Mouse (Mus musculus): ENCODE data around the gene Carm1. TPM values are rescaled to one million over a fixed set of nuclear protein-coding genes. Genes with fewer than 3 reads are reported as not detected.

Carm1 gene
- total RNA-seq, 2 experiments from 2014 or later = 35.7 to 51.5 TPM

GRCm38 (mm10) chr9:21601722-21602399, 55.2 kb downstream of the Carm1 start:
- ATAC-seq (replicated peaks; ENCODE audit: low FRiP score, poor library complexity, severe bottlenecking) = peak; percentile 89

DNA sequence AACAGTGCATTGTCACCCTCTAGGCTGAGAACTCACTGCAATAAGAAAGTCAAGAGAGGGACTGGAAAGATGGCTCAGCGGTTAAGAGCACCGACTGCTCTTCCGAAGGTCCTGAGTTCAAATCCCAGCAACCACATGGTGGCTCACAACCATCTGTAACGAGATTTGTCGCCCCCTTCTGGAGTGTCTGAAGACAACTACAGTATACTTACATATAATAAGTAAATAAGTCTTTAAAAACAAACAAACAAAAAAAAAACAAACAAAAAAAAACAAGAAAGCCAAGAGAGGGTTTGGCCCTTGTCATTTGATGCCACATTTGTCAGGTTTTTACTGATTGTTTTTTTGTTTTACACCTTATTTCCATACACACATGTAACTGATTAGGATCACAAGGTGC, 57.4 kb downstream of the Carm1 start:
- no peak for ATAC-seq (replicated peaks; ENCODE audit: low FRiP score, poor library complexity, severe bottlenecking)

GRCm38 (mm10) chr9:21605865-21606264, 59.2 kb downstream of the Carm1 start:
- ATAC-seq (replicated peaks; ENCODE audit: low FRiP score, poor library complexity, severe bottlenecking) = no peak

DNA sequence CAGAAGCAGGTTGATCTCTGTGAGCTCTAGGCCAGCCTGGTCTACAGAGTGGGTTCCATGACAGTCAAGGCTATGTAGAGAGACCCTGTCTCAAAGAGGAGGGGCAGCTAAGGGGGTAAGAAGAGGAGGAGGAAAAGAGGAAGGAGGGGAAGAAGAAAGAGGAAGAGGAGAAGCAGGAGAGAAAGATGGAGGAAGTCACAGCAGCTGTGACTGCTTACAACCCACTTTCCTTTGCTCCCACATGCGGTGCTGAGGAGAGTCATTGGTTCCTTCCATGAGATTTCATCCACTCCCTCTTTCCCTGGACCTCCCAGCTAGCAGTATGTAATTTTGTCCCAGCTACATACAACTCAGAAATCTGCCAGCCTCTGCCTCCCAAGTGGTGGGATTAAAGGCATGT, 60.0 kb downstream of the Carm1 start:
- no peak for ATAC-seq (replicated peaks; ENCODE audit: low FRiP score, poor library complexity, severe bottlenecking)

- no peak for ATAC-seq (replicated peaks; ENCODE audit: low FRiP score, poor library complexity, severe bottlenecking)
Measured at GRCm38 (mm10) chr9:21609861-21610260, 63.2 kb downstream of the Carm1 start.

- no peak; the same call in 1 of the 2 replicates for ATAC-seq (replicated peaks; ENCODE audit: low FRiP score, poor library complexity, severe bottlenecking)
Measured at GRCm38 (mm10) chr9:21614864-21615616, 68.3 kb downstream of the Carm1 start.

DNA sequence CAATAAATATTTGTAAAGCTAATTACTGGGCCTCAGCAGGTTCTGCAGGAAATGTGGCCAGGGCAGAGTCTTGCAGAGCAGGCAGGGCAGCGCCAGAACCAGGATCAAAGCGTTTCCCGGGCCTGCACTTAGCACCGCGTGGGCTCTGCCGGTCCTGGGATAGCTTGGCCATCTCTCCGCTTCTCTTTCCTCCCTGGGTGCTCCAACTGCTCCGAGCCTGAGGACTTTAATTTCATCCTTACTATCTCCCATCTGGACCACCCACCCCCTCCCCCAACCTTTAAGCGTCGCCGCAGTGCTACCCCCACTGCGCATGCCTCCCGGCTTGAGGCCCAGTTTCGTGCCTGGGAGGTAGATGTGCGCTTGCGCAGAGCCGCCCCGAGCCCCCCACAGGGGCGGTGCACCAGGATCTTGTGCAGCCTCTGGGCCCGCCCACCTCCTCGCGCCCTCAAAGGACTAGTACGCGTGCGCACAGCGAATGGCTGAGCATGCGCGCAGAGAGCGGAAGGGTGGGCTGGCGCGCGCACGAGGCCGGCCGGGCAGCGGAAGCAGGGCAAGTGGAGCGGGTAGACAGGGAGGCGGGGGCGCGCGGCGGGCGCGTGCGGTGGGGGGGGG, 69.0 kb downstream of the Carm1 start, which contains the start of gene Smarca4:
Gene Smarca4 (plus strand): TSS at position 553 of the 615 bp plus-strand sequence.
- ATAC-seq (replicated peaks; ENCODE audit: low FRiP score, poor library complexity, severe bottlenecking) = peak; percentile 96

DNA sequence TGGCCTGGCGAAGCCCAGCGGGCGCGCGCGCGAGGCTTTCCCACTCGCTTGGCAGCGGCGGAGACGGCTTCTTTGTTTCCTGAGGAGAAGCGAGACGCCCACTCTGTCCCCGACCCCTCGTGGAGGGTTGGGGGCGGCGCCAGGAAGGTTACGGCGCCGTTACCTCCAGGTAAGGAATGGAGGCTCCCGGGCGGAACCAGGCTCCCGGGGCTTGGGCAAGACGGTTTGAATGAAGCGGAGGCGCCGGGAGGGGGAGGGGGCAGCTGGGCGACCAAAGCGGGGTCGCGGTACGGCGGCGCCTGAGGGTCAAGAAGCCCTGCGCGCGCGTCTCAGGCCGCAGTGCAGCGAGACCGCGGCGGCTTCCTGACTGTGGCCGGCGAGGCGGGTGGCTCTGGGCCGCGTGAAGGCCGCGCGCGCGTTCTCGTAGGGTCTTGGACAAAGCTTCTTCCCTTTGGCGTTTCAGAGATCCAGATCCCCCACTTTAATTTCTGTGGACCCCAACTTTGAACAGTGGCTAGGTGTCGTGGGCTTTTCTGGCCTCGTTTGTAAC, 69.6 kb downstream of the Carm1 start:
- ATAC-seq (replicated peaks; ENCODE audit: low FRiP score, poor library complexity, severe bottlenecking) = 0 out of 2 replicates have a peak, but pooled peaks have one; percentile 35

DNA sequence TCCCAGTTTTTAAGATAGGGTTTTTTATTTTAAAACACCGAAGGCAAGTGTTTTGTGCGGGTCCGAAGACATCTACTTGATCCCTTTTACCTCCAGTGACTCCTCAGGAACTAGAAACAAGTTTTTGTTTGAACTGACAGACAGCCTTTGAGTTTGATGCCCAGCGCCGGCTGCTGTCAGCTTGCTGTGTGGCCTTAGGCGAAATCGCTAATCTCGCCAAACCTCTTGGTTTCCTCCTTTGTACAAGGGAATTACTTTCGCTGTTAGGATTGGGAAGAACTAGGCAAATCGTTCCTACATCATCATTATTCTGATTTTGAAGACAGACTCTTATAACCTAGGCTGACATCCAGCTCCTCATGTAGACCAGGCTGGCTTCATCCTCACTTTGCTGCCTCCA, 70.4 kb downstream of the Carm1 start:
- peak; percentile 56 for ATAC-seq (replicated peaks; ENCODE audit: low FRiP score, poor library complexity, severe bottlenecking)

DNA sequence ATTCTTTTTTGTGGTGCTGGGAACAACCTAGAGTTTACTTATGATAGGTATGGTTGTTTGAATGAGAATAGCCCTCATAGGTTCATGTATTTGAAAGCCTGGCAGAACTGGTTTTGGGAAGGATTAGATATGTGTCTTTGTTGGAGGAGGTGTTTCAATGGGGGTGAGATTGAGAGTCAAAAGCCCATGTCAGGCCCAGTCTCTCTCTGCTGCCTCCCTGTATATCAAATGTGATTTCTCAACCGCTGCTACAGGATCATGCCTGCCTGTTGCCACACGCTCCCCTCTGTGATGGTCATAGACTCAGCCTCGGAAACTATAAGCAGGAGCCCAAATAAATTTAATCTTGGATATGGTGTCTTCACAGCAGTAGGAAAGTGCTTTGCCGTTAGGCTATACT, 73.5 kb downstream of the Carm1 start:
- no peak for ATAC-seq (replicated peaks; ENCODE audit: low FRiP score, poor library complexity, severe bottlenecking)

GRCm38 (mm10) chr9:21622676-21623075, 76.0 kb downstream of the Carm1 start:
- ATAC-seq (replicated peaks; ENCODE audit: low FRiP score, poor library complexity, severe bottlenecking) = no peak

- ATAC-seq (replicated peaks; ENCODE audit: low FRiP score, poor library complexity, severe bottlenecking) = no peak
Measured at GRCm38 (mm10) chr9:21625342-21626339, 78.9 kb downstream of the Carm1 start.

DNA sequence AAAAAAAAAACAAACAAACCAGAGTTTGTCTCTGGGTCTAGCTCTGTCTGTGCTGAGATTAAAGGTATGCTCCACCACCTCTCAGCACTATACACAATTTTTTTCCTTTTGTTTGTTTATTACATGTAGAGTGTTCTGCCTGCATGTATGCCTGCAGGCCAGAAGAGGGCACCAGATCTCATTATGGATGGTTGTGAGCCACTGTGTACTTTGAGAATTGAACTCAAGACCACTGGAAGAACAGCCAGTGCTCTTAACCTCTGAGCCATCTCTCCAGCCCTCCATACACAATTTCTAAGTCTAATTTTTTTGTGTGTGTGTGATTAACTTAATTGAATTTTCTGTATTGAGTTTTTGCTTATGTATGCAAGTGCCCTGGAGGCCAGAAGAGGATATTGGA, 79.9 kb downstream of the Carm1 start:
- ATAC-seq (replicated peaks; ENCODE audit: low FRiP score, poor library complexity, severe bottlenecking) = peak; percentile 39; the same call in 1 of the 2 replicates

DNA sequence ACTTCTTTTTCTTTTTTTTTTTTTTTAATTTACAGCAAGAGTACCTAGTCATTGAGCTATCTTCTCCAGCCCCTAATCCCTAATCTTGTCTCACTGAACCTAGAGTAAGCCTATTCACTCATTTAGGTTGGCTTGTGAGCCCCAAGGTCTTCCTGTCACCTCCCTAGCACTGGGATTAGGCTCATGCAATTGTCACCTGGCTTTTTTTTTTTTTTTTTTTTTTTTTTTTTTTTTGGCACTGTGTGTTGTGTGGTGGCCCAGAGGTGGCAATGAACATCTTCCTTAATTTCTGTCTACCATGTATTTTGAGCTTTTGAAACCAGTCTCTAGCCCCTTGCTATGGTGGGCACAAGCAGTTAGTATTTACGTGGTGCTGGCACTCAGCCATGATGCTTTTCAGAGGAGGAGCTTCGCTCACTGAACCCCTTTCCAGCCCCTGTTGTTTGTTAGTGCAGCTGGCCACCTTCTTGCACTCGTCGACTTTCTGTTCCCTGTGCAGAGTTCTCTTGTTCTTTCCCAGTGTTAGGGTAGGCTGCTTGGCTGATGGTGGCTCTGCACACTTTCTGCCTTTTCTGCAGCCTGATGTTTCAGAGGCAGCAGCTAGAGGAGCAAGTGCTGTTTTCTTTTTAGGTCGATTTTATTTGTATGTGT, 80.6 kb downstream of the Carm1 start:
- no peak for ATAC-seq (replicated peaks; ENCODE audit: low FRiP score, poor library complexity, severe bottlenecking)

DNA sequence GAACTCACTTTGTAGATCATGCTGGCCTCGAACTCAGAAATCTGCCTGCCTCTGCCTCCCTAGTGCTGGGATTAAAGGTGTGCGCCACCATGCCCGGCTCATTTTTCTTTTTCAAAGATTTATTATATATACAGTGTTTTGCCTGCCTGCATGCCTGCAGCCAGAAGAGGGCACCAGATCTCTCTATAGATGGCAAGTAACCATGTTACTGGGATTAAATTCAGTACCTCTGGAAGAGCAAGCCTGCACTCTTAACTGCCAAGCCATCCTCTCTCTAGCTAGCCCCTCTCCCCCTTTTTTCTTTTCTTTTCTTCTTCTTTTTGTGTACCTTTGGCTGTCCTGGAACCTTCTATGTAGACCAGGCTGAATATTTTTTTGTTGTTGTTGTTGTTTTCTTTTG, 84.0 kb downstream of the Carm1 start:
- ATAC-seq (replicated peaks; ENCODE audit: low FRiP score, poor library complexity, severe bottlenecking) = peak; percentile 75

DNA sequence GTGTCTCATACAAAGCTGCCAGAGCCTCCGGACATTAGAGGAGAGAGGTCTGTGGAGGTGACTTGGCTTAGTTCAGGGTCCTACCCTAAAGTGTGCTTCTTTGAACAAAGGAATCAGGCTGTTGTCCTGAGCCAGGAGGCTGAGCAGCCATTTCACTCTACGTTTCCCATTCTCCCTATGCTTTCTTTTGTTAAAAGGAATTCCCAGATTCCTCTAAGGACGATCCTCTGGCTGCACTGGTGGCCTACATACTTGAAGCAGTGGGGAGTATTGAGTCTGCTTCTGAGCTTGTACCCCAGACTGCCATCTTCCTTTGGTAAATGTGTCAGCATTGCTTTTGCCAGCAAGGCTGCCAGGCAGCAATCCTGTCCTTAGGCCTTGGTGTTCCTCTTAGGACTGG, 86.4 kb downstream of the Carm1 start:
- ATAC-seq (replicated peaks; ENCODE audit: low FRiP score, poor library complexity, severe bottlenecking) = no peak

GRCm38 (mm10) chr9:21635639-21636038, 88.9 kb downstream of the Carm1 start:
- no peak for ATAC-seq (replicated peaks; ENCODE audit: low FRiP score, poor library complexity, severe bottlenecking)

DNA sequence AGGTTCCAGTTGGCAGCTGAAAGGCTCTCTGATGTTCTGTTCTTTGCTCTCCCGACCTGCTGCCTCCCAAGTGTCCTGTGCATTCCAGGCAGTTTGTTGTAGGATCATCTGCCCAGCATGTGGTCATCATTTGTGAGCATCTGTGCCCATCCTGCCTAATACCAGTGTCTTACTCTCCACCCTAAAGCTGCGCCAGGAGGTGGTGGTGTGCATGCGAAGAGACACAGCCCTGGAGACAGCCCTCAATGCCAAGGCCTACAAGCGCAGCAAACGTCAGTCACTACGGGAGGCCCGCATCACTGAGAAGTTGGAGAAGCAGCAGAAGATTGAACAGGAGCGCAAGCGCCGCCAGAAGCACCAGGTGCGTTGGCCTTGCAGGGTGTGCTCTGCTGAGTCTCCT, 92.3 kb downstream of the Carm1 start:
- ATAC-seq (replicated peaks; ENCODE audit: low FRiP score, poor library complexity, severe bottlenecking) = no peak
